ENCODE assay signal across 19 mouse cellular contexts in genomic region chr5:107229037-107229436, GRCm38 (mm10).
"Had no signal": no experiment of that assay in that cellular context is flagged by ENCODE, and none has a peak within 500 bp of the region (broad histone marks: within the 10 kb centered on the region; RNA-seq: fewer than 3 reads in every experiment).

No protein-coding gene starts in this region.

- H3K4me3 ChIP-seq: layer of hippocampus, adult 2 months; liver, embryonic 15.5 days; midbrain, embryonic 12.5 days; myocyte; neural tube, embryonic 13.5 days had no signal

- H3K4me2 ChIP-seq: liver, embryonic 15.5 days; midbrain, embryonic 12.5 days; neural tube, embryonic 13.5 days had no signal

- H3K9me3 ChIP-seq: liver, embryonic 15.5 days; midbrain, embryonic 12.5 days; neural tube, embryonic 13.5 days had no signal

- DNase-seq: kidney, adult 2 months; kidney, postnatal 25 days; layer of hippocampus, adult 9-11 months; lung, adult 2 months; lung, postnatal 14 days; lung, postnatal 4 days; right cerebral cortex, postnatal 4 days; thymus, adult 2 months; thymus, postnatal 14 days; thymus, postnatal 4 days had no signal

- H3K4me1 ChIP-seq: midbrain, embryonic 12.5 days had no signal

- ATAC-seq: intestine, embryonic 16.5 days; midbrain, embryonic 16.5 days had no signal

- H3K36me3 ChIP-seq: liver, embryonic 15.5 days; midbrain, embryonic 12.5 days; neural tube, embryonic 13.5 days had no signal

- H3K9ac ChIP-seq: liver, embryonic 15.5 days; midbrain, embryonic 12.5 days; neural tube, embryonic 13.5 days had no signal

- H3K27ac ChIP-seq: kidney, postnatal 0 days; layer of hippocampus, adult 2 months; liver, embryonic 15.5 days; midbrain, embryonic 12.5 days; neural tube, embryonic 13.5 days; stomach, postnatal 0 days had no signal

- H3K27me3 ChIP-seq: liver, embryonic 15.5 days; midbrain, embryonic 12.5 days; neural tube, embryonic 13.5 days had no signal
